Mouse (Mus musculus): ENCODE data around the gene E130208F15Rik.

Gene E130208F15Rik

GRCm38 (mm10) chr7:30297266-30297665 is 24.3 kb upstream of the E130208F15Rik start:
- in situ Hi-C loops (cut with MboI; ENCODE audit: low pct_unique_long_range_greater_than_20kb in 1 of 2, low sequenced_read_pairs in 2 of 2, unreplicated experiment in 1 of 2), result no loop called here

- in situ Hi-C loops (cut with MboI; ENCODE audit: low pct_unique_long_range_greater_than_20kb in 1 of 2, low sequenced_read_pairs in 2 of 2, unreplicated experiment in 1 of 2), result no loop called here
Measured at GRCm38 (mm10) chr7:30300914-30301313, 20.6 kb upstream of the E130208F15Rik start.

GRCm38 (mm10) chr7:30306083-30306779 is 15.3 kb upstream of the E130208F15Rik start:
- in situ Hi-C loops (cut with MboI; ENCODE audit: low pct_unique_long_range_greater_than_20kb in 1 of 2, low sequenced_read_pairs in 2 of 2, unreplicated experiment in 1 of 2), result no loop called here

GRCm38 (mm10) chr7:30308076-30309005 is 13.2 kb upstream of the E130208F15Rik start, which contains the start of gene Alkbh6:
TSS of gene Alkbh6 (plus strand) at chr7:30308717.
- in situ Hi-C loops (cut with MboI; ENCODE audit: low pct_unique_long_range_greater_than_20kb in 1 of 2, low sequenced_read_pairs in 2 of 2, unreplicated experiment in 1 of 2), result no loop called here

- in situ Hi-C loops (cut with MboI; ENCODE audit: low pct_unique_long_range_greater_than_20kb in 1 of 2, low sequenced_read_pairs in 2 of 2, unreplicated experiment in 1 of 2), result no loop called here
Measured at GRCm38 (mm10) chr7:30309395-30310129, 12.0 kb upstream of the E130208F15Rik start.

GRCm38 (mm10) chr7:30310136-30310535 is 11.4 kb upstream of the E130208F15Rik start:
- in situ Hi-C loops (cut with MboI; ENCODE audit: low pct_unique_long_range_greater_than_20kb in 1 of 2, low sequenced_read_pairs in 2 of 2, unreplicated experiment in 1 of 2), result no loop called here

DNA sequence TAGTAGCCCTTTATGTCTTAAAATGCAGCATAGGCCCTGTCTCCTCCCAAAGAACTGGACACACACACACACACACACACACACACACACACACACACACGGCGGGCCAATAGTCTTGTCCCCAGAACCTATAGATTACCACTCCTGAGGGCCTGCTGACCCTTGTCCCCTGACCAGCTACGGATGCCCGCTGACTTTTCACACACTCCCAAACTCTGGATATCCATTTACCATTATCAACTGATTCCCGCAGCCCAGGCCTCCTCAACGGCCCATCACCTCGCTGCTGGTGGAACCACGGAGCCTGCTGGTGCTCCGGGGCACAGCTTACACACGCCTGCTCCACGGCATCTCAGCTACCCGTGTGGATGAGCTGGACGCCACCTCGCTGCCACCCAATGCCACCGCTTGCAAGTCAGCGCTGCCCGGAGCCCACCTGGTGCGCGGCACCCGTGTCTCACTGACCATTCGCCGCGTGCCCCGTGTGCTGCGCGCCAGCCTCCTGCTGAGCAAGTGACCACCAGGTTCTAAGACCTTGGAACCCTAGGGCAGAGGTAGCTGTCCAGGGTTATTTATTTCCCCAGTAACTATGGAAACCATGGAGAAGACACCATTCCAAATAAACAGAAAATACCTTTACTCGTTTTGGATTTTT is 7.7 kb upstream of the E130208F15Rik start:
- in situ Hi-C loops (cut with MboI; ENCODE audit: low pct_unique_long_range_greater_than_20kb in 1 of 2, low sequenced_read_pairs in 2 of 2, unreplicated experiment in 1 of 2), result no loop called here

DNA sequence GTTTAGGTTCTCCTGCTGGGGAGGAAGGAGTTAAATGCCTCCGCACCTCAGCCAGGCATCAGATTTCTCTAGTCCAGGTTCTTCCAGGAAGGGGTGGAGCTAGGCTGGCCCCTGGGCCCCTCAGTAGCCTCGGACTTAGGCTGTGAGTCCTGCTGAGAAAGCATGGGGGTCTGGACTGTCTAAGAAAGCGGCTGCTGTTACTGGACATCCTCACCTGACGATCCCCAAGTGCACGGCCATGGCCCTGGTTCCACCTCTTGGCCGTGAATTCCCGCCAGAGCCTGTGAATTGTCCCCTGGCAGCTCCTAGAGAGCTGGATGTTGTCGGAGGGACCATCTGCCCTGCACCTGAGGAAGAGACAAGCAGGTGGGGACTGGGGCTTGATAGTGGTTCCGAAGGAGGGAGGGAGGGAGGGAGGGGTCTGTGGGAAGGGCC is 6.8 kb upstream of the E130208F15Rik start, which contains the start of gene Syne4:
Syne4 (plus strand) TSS at position 87 of the 435 bp plus-strand sequence.
- in situ Hi-C loops (cut with MboI; ENCODE audit: low pct_unique_long_range_greater_than_20kb in 1 of 2, low sequenced_read_pairs in 2 of 2, unreplicated experiment in 1 of 2), result no loop called here

DNA sequence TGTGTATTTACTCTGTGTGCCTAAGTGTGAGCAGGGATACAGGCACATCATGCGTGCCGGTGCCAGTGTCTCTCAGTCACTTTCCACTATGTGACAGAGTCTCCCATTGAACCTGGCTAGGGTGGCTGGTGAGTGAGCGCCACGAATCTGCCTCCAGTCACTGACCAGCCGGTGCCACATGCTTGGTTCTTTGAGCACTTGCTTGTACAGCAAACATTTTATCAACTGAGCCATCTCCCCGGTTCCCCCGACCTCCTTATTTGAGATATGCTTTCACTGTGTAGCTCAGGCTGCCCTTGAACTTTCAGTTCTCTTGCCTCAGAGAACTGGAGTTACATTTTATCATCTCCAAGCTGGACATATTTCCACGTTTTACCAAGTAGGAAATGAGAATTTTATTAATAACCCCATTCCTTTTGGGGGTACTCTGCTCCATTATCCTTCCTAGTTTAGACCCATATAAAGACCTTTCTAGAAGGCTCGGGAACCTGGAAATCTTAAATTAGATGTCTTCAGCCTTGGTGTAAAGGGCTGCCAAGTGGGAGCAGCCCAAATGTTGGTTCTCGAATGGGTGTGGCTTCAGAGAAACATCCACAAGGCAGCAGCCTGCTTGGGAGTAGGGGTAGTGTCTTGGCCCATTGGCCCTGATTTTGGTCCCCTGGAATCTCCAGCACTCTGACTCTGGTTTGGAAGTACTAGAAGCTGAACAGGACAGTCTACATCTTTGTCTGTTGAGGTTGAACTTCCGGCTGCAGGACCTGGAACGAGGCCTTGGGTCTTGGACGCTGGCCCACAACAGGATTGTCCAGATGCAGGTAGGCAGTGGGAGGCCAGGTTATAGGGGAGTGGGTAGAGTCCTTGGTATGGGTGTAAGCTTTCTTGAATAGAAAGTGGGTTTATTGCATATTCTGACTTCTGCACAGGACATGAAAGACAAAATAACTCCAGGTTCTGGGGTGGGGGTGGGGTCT is 5.7 kb upstream of the E130208F15Rik start:
- in situ Hi-C loops (cut with MboI; ENCODE audit: low pct_unique_long_range_greater_than_20kb in 1 of 2, low sequenced_read_pairs in 2 of 2, unreplicated experiment in 1 of 2), result no loop called here

DNA sequence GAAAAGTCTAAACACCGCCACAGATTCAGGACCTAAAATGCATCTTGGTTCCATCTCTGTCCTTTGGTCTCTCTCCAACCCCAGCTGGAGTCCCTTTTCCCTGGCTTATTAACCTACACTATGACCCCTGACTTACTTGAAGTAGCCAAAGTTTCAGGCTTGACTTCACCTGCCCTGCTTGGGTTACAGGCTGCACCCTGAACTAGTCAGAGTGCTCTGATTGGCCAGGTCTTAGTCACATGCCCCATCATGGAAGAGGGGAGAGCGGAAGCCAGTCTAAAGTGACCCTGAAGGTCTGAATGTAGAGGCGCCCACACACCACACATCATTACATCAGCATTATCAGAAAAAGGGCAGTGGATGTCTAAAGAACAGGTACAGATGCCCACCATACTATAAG is 3.4 kb upstream of the E130208F15Rik start:
- in situ Hi-C loops (cut with MboI; ENCODE audit: low pct_unique_long_range_greater_than_20kb in 1 of 2, low sequenced_read_pairs in 2 of 2, unreplicated experiment in 1 of 2), result no loop called here

GRCm38 (mm10) chr7:30320946-30321345 is 594 bp upstream of the E130208F15Rik start:
- in situ Hi-C loops (cut with MboI; ENCODE audit: low pct_unique_long_range_greater_than_20kb in 1 of 2, low sequenced_read_pairs in 2 of 2, unreplicated experiment in 1 of 2), result no loop called here

- in situ Hi-C loops (cut with MboI; ENCODE audit: low pct_unique_long_range_greater_than_20kb in 1 of 2, low sequenced_read_pairs in 2 of 2, unreplicated experiment in 1 of 2), result no loop called here
Measured at GRCm38 (mm10) chr7:30322285-30322667, 736 bp downstream of the E130208F15Rik start.

DNA sequence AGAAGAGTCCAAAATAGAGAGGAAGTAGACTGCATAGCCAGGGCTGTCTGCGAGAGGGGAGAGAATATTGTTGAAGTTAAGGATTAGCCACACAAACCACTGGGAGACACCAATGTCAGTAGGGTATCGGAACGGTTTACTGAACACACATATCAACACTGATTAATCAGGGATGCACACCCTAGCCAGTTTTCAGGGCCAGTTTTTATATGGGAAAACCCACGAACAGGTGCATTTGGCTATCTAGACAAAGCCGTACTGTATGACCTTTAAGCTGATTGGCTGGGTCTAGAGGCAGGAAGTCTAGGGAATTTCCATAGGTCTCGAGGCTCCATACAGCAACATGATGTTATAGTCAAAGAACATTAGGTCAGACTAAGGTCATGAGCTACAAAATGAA is 1.3 kb downstream of the E130208F15Rik start:
- in situ Hi-C loops (cut with MboI; ENCODE audit: low pct_unique_long_range_greater_than_20kb in 1 of 2, low sequenced_read_pairs in 2 of 2, unreplicated experiment in 1 of 2), result no loop called here

- in situ Hi-C loops (cut with MboI; ENCODE audit: low pct_unique_long_range_greater_than_20kb in 1 of 2, low sequenced_read_pairs in 2 of 2, unreplicated experiment in 1 of 2), result no loop called here
Measured at GRCm38 (mm10) chr7:30323795-30324194, 2.3 kb downstream of the E130208F15Rik start, which contains the start of gene Sdhaf1. TSS of gene Sdhaf1 (minus strand) at chr7:30323895.

- in situ Hi-C loops (cut with MboI; ENCODE audit: low pct_unique_long_range_greater_than_20kb in 1 of 2, low sequenced_read_pairs in 2 of 2, unreplicated experiment in 1 of 2), result no loop called here
Measured at GRCm38 (mm10) chr7:30324300-30324944, 2.9 kb downstream of the E130208F15Rik start.

DNA sequence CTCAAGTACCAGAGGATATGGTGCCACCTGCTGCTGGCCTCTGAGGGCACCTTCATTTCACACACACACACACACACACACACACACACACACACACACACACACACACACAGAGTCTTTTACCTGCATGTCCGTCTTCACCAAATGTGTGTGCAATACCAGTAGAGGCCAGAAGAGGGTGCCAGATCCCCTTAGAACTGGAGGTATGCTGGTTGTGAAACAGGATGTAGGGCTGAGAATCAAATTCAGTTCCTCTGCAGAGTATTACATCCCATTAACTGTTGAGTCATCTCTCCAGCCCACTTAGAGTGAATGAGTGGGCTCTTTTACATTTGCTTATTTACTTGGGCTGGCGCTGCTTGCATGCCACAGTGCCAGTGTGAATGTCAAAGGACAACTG is 3.8 kb downstream of the E130208F15Rik start:
- in situ Hi-C loops (cut with MboI; ENCODE audit: low pct_unique_long_range_greater_than_20kb in 1 of 2, low sequenced_read_pairs in 2 of 2, unreplicated experiment in 1 of 2), result no loop called here

GRCm38 (mm10) chr7:30326427-30326826 is 4.9 kb downstream of the E130208F15Rik start:
- in situ Hi-C loops (cut with MboI; ENCODE audit: low pct_unique_long_range_greater_than_20kb in 1 of 2, low sequenced_read_pairs in 2 of 2, unreplicated experiment in 1 of 2), result no loop called here

Data from mouse embryonic stem cell (cell line).